Mouse (Mus musculus) 3T3-L1 (cell line): Measurements from ENCODE around the gene Chrna5.
"Not testable (repeated sequence)": the region's sequence is repeated elsewhere in the genome, so short reads cannot be mapped to it uniquely, and the experiment has no call there.

Experiments used
- DNase-seq: peaks from one replicate; pipeline ENCODE4 v3.0.0-alpha.2; 2015; ENCODE audit warnings: low read depth, low spot score

The Chrna5 gene

DNA sequence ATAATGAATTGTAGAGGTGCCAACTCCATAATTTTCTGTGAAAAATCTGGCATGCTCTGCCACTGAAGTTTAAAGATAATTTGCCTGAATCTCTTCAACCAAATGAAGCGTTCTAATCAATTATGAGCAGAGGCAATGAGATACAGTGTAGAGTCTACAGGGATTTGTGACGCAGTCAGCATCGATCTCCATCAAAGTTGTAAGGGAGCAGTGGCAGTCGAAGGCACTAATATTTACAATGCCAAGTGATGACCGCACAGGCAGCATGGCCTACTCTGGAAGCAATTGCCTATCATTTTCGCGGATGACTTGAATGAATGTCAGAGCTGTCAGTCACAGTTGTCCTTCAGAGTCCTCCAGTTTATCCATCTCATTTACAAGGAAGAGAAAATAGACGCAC lies at the start of gene Chrna5:
TSS of gene Chrna5 (plus strand) at position 207 of the 400 bp plus-strand sequence.
- no peak for DNase-seq

DNA sequence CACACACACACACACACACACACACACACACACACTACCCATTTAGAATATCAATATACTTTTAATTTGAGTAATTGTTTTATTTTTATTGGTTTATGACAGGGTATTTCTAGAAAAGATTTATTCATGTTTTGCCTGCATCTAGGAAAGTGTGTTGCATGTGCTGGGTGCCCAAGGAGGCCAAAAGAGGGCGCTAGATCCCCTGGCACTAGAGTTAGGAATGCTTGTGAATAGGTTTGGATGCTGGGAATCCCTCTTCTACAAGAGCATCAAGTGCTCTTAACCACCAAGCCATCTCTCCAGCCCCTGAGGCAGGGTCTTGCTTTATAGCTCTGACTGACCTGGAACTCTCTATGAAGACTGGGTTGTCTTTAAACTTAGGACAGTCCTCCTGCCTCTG lies 48.9 kb upstream of the Chrna5 start:
- no peak for DNase-seq

DNA sequence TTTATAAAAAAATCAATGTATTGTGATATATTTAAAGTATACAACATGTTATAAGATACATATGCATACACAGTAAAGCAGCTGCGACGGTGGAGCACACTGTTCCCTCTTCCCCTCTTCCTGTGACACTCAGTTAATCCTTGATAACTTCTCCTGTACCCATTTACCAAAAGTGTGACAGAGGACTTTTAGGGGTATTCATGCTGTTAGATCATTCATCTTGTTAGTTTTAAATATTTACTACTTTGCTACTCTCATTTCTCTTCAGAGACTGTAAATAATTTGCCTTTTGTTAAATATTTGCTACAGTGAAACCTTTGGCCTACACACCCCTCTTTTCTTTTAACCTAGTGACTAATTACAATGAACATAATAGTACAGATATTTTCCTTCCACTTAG lies 48.3 kb upstream of the Chrna5 start:
- DNase-seq = no peak

DNA sequence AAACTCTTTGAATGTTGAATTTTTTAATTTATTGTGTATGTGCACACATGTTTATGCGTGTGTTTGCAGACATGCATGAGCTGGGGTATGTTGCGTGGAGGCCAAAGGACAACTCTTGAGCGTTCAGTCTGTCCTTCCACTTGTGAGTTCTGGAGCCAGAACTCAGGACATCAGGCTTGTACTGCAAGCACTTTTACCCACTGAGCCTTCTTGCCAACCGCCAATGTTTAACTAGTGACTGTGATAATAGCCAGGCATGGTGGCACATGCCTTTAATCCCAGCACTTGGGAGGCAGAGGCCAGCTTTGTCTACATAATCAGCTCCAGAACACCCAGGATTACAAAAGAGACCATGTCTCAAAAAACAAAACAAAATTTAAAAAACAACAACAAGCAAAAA lies 38.6 kb upstream of the Chrna5 start:
- no peak for DNase-seq

DNA sequence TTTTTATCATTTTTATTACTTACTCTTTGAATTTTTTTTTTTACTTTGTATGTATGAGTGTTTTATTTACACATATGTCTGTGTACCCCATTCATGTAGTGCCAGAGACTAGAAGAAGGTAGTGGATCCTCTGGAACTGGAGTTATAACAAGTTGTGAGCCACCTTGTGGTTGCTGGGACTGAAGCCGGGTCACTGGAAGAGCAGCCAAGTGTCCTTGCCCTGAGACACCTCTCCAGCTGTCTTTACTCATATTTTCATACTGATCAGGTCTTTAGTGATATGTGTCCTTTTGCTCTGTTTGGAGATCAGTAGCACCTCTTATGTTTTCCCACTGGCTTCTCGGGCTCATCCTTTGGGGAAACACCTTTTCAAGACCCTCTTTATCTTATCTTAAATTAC lies 36.2 kb upstream of the Chrna5 start:
- DNase-seq = peak; percentile 14

DNA sequence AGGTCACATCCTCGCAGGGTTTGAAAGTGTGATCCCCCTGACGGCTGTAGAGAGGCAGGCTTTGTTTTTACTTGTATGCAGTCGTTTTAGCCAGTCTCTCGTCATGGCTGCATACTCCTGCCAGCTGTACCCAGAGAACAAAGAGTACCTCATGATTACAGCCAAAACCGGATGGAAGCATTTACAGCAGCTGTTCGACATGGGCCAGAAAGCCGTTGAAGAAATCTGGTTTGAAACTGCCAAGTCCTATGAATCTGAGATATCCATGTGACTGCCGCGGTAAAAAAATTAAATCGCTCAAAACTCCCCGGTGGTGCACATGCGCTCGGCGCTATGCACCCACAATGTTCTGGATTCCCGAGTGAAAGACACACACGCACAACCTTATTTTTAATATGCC lies 34.4 kb upstream of the Chrna5 start:
- no peak for DNase-seq

DNA sequence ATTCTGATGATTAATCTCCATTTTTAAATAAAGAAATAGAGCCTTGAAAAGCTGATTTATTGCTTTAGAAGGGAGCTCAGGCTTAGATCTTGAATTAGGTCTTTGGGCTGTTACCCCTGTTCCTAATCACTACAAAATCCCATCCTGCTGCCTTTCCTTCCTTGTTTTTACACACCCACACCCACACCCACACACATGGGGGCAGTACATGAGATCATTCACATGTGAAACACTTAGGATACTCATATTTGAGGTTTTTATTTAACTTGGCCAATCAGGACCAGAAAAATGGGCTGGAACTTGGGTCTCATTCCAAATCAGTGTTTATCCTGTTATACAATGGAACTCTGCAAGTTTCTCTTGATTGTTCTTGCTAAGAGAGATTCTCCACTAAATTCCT lies 31.2 kb upstream of the Chrna5 start:
- peak; percentile 18 for DNase-seq

DNA sequence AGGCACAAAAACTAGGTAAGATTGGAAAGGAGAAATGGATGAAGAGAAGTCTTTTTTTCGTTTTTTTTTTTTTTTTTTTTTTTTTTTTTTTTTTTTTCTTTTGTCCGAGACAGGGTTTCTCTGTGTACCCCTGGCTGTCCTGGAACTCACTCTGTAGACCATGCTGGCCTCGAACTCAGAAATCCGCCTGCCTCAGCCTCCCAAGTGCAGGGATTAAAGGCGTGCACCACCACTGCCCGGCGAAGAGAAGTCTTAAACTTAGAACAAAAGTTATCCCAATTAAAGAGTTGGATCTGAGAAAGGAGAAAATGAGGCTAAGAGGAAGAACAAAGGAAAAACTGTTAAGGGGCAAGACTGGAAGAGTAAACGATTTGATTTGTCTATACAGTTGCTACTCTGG lies 30.5 kb upstream of the Chrna5 start:
- DNase-seq = not testable (repeated sequence)

DNA sequence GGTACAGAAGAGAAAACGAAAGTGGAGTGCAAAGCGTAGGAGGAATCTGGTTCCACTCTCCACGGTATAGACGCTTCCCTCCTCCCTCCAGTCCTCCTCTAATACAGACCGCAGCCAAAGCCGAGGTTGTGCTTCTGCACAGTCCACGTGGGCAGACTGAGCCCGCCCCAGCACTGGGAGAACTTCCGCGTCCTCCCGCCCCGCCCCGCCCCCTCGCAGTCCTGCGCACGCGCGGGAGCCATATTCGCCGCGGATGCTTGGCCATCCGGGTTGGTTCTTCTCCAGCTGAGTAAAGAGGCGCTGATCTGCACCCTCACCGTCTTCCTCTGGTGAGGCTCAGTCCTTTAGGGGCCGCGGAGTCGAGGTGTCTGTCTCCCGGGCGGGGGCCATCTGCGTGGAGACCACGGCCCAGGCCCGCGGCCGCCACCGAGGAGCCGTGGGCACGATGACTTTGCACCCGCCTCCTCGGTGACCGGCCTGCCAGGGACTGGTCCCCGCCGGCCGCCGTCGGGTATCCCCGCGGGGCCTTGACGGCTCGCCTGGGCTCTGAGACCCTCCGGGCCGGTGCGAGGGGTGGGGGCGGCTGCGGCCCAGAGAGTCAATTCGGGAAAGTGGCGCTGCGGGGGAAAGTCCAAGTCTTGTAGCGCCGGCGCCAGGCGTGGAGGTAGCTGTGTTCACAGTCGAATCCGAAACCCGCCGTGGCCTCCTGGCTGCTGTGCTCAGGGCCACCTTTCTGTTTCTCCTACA lies 29.9 kb upstream of the Chrna5 start, which contains the start of the genes Psma4 and AY074887:
TSS of gene Psma4 (plus strand) at position 216 of the 747 bp plus-strand sequence.
TSS of gene AY074887 (minus strand) at position 424 of the 747 bp plus-strand sequence.
- peak; percentile 96 for DNase-seq

DNA sequence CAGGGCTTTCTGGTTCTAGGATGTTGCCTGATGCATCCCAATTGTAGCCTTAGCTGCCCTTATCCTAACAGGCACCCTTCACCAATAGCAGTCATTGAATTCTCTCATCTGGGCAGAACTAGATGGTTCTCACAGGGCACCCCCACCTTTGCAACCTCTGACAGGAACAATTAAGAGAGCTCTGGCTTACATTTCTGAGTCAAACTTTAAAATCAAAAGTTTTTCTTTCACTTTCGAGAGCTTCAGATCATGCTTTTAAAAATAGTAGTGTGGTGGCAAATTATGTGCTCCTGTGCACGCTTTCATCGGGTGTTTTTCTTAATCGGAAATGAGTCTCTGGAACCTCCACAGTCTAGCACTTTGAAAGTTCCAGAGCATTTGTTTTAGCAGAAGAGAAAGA lies 19.6 kb upstream of the Chrna5 start:
- DNase-seq = no peak

DNA sequence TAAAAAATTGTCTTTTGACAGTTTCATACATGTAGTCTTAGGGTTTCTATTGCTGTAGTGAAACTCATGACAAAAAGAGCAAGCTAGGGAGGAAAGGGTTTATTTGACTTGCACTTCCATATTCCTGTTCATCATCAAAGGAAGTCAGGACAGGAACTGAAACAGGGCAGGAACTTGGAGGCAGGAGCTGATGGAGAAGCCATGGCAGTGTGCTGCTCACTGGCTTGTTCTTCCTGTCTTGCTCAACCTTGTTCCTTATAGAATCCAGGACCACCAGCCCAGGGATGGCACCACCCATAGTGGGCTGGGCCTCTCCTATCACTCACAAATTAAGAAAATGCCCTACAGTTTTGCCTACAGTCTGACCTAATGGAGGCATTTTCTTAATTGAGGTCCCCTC lies 17.0 kb upstream of the Chrna5 start:
- DNase-seq = no peak

DNA sequence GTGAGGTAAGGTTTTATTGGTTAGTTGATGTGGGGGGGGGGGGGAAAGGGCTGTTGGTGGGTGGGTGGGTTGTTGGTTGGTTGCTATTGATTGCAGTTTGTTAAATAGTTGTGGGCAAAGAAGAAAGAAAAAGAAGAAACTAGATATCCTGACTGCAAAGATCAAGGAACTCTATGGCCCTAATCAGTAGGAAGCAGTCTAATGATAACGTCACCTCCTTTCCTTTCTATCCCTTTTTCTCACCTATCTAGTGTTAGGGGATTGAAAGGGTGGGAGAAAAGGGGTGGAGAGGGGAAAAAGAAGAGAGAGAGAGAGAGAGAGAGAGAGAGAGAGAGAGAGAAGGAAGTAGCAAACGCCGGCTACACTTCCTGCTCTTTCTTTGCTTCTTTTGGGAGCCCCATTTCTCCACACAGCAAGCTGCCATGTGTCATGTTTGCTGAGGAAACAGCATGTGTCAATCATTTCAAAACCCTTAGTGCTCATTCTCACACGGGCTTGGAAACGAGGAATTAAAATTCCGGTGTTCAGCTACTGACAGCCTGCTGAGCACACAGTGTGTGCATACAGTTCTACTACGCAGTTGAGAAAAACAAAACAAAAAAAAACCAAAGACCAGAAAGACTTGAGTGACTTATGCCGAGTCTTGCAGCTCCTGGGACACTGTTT lies 10.6 kb upstream of the Chrna5 start:
- no peak for DNase-seq

DNA sequence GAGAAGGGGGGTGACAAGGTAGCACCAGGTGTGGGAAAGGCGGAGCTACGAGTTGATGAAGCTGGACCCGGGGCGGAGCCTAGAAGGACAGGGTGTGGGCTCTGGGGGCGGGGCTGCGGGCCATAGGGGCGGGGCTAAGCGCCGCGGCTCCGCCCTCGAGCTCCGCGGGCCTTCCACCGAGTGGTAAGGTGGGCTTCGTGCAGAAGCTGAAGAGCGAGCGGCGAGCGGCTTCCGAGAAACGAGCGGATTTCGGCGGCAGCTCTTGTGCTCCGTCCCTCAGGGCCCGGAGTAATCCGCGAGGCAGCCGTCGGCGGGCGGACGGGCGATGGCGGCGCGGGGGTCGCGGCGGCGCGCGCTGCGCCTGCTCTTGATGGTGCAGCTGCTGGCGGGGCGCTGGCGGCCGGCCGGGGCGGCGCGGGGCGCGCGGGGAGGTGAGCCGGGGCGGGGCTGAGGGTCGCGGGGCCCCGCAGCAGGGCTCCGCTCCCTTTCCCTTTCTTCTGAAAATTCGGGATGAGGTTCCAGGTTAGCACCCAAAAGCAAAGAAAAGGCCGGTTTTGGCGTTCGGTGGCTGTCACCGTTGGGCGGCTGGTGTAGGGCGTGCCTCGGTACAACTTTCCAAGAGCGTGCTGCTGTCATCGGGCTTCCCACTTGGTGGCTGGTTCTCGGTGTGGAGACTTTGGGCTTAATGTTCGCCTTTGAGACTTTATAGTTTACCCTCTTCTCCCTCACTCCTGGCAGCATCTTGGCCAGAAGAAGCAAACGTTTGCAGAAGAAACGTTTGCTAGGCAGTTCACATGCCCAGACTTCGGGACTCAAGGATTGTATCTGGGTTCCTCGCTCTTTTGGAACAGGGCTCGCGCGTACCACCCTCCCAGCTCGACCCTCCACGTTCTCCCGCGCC lies 861 bp downstream of the Chrna5 start:
- no peak for DNase-seq

DNA sequence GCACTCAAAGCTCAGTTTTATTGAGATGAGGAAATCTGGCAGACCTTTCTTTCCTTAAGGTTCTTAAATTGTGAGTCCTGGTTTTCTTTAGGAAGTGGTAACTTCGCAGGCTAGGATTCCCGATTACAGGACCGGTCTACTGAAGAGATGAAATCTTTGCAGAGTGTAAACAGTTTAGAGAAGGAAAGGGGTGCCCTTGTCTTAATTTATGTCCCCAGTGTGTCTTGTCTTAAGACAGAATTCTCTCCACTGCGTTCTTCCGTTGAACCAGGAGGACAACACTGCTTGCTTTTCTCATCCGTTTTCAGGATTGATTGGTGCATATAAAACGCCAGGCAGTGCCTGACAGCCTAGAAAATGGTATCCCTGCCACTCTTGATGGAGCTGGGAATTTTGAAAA lies 1.7 kb downstream of the Chrna5 start:
- no peak for DNase-seq

DNA sequence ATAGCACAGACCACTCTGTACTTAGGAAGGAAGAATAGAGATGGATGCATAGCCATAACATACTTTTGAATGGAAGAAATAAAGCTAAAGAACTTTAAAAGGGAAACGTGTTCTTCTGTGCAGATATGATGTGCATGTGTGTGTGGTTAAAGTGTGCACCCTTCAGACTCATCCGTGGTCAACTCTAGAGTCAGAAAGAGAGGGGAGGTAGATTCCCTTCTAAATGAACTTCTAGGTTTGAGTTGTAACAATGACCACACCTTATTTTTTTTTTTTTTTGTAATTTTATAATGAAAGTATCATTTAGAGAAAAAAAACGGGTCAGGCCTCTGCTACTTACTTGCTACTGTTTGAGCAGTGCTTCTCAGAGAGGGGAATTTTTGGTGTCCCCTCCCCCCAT lies 9.7 kb downstream of the Chrna5 start:
- no peak for DNase-seq

DNA sequence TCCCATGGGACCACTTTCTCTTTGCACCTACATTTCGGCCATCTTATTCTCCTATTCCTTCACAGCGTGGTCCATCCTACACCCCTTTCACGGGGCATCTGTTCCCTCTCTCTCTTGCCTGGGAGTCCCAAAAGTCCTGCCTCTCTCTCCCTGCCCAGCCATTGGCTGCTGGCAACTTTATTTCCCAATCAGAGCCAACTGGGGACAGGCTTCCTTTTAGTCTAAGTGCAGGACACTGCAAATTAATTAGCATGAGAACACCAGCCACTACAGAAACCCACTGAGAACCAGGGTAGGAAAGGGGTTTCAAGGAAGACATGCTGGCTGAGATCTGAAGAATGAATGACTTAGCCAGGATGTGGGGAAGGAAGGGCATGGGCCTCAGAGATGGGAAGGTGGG lies 13.7 kb downstream of the Chrna5 start:
- no peak for DNase-seq

DNA sequence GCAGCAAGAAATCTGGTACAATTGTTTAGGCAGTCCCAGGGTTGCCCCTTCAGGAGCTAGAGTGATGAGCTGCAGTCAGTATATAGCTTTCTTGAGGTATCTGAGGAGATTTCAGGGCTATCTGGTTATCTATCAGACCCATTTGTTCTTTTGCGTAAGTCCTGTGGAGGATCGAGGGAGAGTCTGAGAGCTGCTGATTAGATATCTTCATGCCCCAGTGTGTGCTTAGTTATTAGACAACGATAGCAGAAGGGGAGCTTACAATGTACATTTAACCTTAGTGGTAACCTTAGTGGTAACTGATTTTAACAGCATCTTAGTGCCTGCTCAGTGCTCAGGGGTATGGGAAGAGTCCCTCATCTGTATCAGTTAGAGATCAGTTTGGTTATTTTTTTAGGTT lies 15.0 kb downstream of the Chrna5 start:
- DNase-seq = no peak

DNA sequence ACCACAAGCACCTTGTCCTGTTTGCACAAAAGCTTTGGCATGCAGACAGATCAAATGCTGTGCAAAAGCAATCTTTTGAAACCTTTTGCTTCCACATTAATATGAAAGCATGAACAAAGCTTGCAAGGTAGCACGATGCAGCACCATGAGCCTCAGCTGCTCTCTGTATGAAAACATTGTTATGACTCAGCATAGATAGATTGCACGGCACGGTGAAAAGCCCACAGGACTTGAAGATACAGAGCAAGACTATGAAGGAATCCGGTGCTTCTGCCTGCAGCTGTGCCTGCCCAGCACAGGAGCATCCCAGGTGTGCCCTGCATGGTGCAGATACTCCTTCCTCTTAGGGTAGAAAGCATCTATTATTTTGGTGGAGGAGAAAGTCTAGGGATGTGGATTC lies 22.9 kb downstream of the Chrna5 start:
- no peak for DNase-seq

DNA sequence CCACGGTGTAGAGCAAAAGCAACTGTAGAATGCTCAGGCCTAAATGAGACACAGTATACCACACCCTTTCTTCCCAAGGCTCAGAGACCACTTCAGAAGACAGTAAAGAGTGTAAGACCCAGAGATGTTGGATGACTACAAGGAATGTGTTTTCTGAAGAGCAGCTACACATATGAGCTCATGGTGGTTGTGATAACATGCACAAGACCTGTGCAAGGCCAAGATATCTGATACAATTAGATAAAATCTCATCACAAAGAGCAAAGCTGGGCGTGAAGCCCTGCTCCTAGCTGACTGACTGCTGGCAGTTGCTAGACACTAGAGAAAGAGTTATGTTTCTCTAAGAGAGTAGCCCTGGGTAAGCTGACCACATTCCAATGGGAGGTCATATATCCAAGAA lies 29.0 kb downstream of the Chrna5 start:
- no peak for DNase-seq

DNA sequence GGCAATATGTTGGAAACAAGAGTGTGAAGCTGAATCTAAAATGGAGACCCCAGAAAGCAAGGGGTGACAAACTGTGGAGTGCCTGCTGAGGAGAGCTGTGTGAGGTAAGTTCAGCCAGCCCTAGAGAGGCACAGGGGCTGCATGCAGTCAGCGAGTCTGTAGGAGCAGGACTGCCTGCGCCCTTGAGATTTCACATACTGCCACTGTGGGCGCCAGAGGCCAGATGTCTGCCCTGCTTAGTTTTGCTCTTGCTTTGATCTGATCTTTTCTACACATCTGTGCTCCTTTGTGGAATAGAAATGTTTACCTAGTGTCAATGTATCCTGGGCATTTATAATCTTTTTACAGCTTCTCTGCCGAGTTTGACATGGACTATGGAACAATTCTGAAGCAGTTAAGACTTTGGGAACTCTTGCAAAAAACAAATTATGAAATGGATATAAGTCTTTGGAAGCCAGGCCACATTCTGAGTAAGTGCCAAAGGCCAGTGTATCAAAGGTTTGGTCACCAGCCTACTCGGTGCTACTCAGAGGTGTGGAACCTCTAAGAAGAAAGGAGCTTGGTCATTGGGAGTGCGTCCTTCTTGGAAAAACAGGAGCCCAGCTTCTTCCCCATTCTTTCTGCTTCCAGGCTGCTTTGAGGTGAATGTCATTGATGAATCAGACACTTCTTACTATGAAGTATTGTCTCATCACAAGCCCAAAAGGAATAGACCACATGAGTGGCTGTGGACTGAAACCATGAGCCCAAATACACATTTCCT lies 30.1 kb downstream of the Chrna5 start:
- DNase-seq = peak; percentile 28

DNA sequence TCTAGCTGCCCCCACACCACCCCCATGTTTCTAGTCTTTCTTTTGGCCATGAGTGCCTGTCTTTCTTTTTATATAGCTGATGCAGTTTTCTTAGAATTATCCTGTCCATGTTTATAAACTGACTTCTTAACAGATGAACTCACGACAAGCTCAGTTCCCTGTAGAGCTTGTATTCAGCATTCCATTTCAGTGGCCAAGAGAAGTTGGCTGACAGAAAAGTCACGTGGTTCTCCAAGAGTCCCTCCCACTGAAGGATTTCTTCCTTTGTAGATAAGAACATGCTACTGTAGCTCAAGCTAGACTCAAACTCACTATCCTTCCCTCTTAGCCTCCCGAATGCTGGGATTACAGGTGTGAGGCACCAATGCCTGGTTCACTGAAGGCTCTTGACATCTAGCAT lies 36.2 kb downstream of the Chrna5 start:
- DNase-seq = no peak

DNA sequence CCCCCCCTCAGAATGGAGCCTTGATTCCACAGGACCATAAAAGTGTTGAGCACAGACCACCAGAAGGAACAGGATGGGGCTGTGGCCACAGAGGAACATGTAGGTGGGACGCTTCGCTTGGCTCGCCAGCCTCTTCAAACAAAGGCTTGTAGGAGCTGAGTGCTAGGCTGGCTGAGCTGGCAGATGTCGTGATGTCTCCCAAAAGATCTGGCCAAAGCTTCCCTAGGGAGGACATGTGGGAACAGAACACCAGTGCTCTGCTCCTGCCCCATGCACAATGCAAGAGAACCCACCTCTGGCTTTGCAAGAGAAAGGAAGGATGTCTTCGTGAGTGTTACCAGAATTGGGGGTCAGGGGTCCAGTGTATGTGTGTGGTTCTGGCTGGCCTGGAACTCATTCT lies 42.6 kb downstream of the Chrna5 start:
- DNase-seq = no peak
